Mouse (Mus musculus) liver, embryonic 13.5 days (tissue): Measurements from ENCODE around the gene Exoc3l2. TPM values are rescaled to one million over a fixed set of nuclear protein-coding genes. Genes with fewer than 3 reads are reported as not detected.

Source experiments
- ATAC-seq: fragments of 200-750 bp; cut with Nextera tagmentation; 2 replicates; pipeline ENCODE4 v1.8.0; 2017; ENCODE audit warnings: low read depth, mild to moderate bottlenecking, moderate number of reproducible peaks, moderate library complexity
- DNase-seq: peaks from one replicate; pipeline ENCODE4 v3.0.0; 2022
- H3K27ac ChIP-seq: fragments of 300-500 bp; sonication (generic); 2 replicates; pipeline ENCODE4 v1.5.1; 2015; ENCODE audit warnings: moderate library complexity, mild to moderate bottlenecking, inconsistent platforms
- H3K27me3 ChIP-seq: fragments of 300-500 bp; sonication (generic); 2 replicates; pipeline ENCODE4 v1.6.1; 2015; ENCODE audit warnings: mild to moderate bottlenecking, inconsistent platforms
- H3K36me3 ChIP-seq: fragments of 300-500 bp; sonication (generic); 2 replicates; pipeline ENCODE4 v1.6.1; 2015; ENCODE audit warnings: mild to moderate bottlenecking, inconsistent platforms
- H3K4me1 ChIP-seq: fragments of 300-500 bp; sonication (generic); replicated peaks from 2 replicates; pipeline ENCODE4 v1.6.1; 2015; ENCODE audit warnings: inconsistent platforms
- H3K4me2 ChIP-seq: fragments of 300-500 bp; sonication (generic); 2 replicates; pipeline ENCODE4 v1.6.1; 2015; ENCODE audit warnings: inconsistent platforms, mild to moderate bottlenecking, moderate library complexity
- H3K4me3 ChIP-seq: fragments of 300-500 bp; sonication (generic); replicated peaks from 2 replicates; pipeline ENCODE4 v1.5.1; 2015; ENCODE audit warnings: mild to moderate bottlenecking, inconsistent platforms
- H3K9ac ChIP-seq: fragments of 300-500 bp; sonication (generic); 2 replicates; pipeline ENCODE4 v1.6.1; 2015; ENCODE audit warnings: mild to moderate bottlenecking, inconsistent platforms
- H3K9me3 ChIP-seq: fragments of 300-500 bp; sonication (generic); replicated peaks from 2 replicates; pipeline ENCODE4 v1.6.1; 2016; ENCODE audit warnings: inconsistent platforms
- WGBS: fragments of 180-500 bp; shearing (Covaris S2); methylation state at CpG from one replicate; pipeline ENCODE4 v1.1.7; 2015; ENCODE audit not compliant: insufficient replicate concordance; 5-methylcytosine and 5-hydroxymethylcytosine counted together
- polyA plus RNA-seq: library from polyadenylated mRNA; unstranded; fragments of >200 nt; fragmentation: Nextera tagmentation; extraction: Ambion mirVana; gene quantifications from 2 replicates; pipeline ENCODE4 v1.2.1, GENCODE M21; 2015

The Exoc3l2 gene
- polyA plus RNA-seq, 1 experiment from 2014 or later, result 1.0 TPM

GRCm38 (mm10) chr7:19457414-19458071, 5.6 kb upstream of the Exoc3l2 start:
- peaks cover 49% of the 10 kb centered on the region for H3K4me1 ChIP-seq
- peak; percentile 7 for ATAC-seq
- 6% methylated on average over 14 of the region's 14 CpGs for WGBS

DNA sequence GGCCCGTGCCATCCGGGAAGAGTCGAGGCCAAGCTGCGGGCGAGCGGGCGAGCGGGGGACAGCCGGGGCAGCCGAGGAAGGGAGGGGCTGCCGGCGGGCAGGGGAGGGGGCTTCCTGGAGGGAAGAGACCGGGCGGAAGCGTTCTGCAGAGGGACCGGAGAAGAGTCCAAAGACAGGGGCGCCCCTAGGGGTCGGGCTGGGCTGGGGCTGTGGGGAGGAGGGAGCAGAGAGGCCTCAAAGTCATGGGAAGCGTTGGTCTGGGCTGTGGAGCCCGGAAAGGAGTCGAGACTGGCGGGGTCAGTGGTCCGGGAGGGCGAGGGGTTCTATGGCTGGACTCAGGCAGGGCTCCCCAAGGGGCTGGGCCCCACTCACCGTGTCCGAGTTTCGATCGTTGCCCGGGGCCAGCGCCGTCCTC, 5.1 kb upstream of the Exoc3l2 start:
- peak; percentile 40 for DNase-seq
- H3K9me3 ChIP-seq, result no peaks in the 10 kb centered on the region
- H3K4me2 ChIP-seq, result peak overlapping the region; percentile 91
- peak; percentile 49 for ATAC-seq
- under 1% methylated on average over 25 of the region's 31 CpGs for WGBS
- peaks cover 55% of the 10 kb centered on the region for H3K4me1 ChIP-seq
- H3K27me3 ChIP-seq, result 0 out of 2 replicates have a peak, but pooled peaks cover 6% of the 10 kb centered on the region
- H3K9ac ChIP-seq, result peak overlapping the region; percentile 80
- H3K27ac ChIP-seq, result peak overlapping the region; percentile 50
- H3K4me3 ChIP-seq, result peak overlapping the region; percentile 81
- no peaks in the 10 kb centered on the region for H3K36me3 ChIP-seq

More at GRCm38 (mm10) chr7:19457414-19458071, 5.6 kb upstream of the Exoc3l2 start:
- Histone ChIP-seq H3K9ac (peak overlapping the region; percentile 80), H3K27ac (peak overlapping the region; percentile 50), H3K4me2 (peak overlapping the region; percentile 91), H3K9me3 (no peaks in the 10 kb centered on the region), H3K36me3 (no peaks in the 10 kb centered on the region), H3K27me3 (0 out of 2 replicates have a peak, but pooled peaks cover 4% of the 10 kb centered on the region), H3K4me3 (peak overlapping the region; percentile 81)
- no peak for DNase-seq

DNA sequence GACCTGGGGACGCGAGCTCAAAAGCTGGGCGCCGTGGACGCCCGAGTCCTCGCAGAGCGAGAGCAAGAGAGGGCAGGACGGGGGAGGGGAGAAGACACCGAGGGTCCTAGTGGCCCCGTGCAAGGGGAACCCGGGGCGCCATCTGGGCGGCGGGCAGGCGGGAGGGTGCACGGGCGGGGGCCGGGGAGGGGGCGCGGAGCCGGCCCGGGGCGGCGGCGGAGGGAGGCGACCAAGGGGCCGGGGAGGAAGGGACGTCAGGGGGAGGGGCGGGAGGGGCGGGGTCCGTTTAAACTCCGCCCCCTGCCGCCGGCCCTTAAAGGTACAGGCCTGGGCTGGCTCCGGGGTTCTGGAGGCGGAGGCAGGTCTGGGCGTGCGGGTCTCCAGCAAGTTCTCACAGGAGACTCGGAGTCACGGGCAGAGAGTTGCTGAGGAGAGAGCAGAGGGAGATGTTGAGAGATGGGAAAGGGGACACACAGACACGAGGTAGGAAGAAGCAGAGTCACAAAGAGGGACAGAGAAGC, 4.5 kb upstream of the Exoc3l2 start, which contains the start of gene Mark4:
Gene Mark4 (minus strand): TSS at position 231 of the 521 bp plus-strand sequence.
- Histone ChIP-seq H3K4me2 (peak within 1 kb of the TSS; percentile 91), H3K4me3 (peak within 1 kb of the TSS; percentile 81), H3K27me3 (0 out of 2 replicates have a peak, but pooled peaks cover 6% of the 10 kb centered on the region), H3K27ac (peak within 1 kb of the TSS; percentile 50), H3K9me3 (no peaks in the 10 kb centered on the region), H3K4me1 (peaks cover 60% of the 10 kb centered on the region), H3K9ac (peak within 1 kb of the TSS; percentile 80), H3K36me3 (no peaks in the 10 kb centered on the region)
- peak; percentile 80 for ATAC-seq
- WGBS, result 1% methylated on average over 28 of the region's 42 CpGs
- peak; percentile 69 for DNase-seq

DNA sequence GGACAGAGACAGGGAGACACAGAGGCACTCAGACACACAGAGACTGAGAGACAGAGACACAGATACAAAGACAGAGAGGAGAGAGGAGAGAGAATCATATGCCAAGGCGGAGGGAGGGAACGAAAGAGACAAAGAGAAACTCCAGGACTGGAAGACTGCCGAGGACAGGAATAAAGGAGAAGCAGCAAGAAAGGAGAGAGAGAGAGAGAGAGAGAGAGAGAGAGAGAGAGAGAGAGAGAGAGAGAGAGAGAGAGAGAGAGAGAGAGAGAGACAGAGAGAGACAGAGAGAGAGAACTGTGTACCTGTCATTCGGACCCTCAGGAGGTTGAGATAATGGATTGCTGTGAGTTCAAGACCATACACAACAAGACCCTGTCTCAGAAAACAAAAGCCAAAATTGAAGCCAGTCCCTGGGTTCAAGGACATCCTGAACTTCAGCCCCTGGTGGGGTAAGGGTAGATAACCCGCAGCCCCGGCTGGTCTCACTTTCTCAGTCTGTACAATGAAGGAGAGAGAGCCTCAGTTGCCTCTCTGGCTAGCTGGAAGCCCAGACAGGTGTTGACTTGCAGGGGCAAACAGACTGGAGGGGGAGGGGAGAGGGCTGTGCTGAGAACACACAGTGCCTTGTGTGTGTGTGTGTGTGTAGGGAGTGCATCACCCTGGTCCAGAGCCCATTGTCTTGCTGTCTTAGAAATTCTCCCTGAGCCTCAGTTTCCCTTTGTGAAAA, 3.8 kb upstream of the Exoc3l2 start:
- Histone ChIP-seq H3K9ac (peak overlapping the region; percentile 80), H3K27ac (no peak overlapping the region), H3K9me3 (no peaks in the 10 kb centered on the region), H3K4me1 (peaks cover 60% of the 10 kb centered on the region), H3K4me2 (peak overlapping the region; percentile 91), H3K4me3 (peak overlapping the region; percentile 81), H3K27me3 (peaks cover 6% of the 10 kb centered on the region; the same call in 1 of the 2 replicates), H3K36me3 (no peaks in the 10 kb centered on the region)
- WGBS, result 34% methylated on average over 6 of the region's 6 CpGs
- ATAC-seq (no peak), DNase-seq (no peak)

DNA sequence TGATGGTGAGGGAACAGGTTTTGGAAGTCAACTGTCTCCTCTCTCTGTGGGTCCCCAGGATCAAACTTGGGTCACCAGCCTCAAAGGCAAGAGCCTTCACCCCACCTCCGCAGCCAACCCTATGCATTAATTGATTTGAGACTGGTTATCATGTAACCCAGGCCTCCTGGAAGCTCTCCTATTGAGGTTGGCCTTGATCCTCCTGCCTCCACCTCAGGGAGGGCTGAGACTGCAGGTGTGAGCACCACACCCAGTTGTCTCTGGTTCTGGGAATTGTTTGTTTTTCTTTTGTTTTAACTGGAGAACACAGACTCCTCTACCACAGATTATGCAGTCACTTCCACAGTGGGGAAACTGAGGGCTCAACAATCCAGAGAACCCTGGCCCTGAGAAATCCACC, 2.6 kb upstream of the Exoc3l2 start:
- H3K36me3 ChIP-seq, result no peaks in the 10 kb centered on the region
- H3K9me3 ChIP-seq, result no peaks in the 10 kb centered on the region
- H3K27ac ChIP-seq, result no peak overlapping the region
- 61% methylated on average over 1 of the region's 1 CpGs for WGBS
- no peak for DNase-seq
- H3K4me3 ChIP-seq, result no peak overlapping the region
- H3K27me3 ChIP-seq, result peaks cover 17% of the 10 kb centered on the region; the same call in 1 of the 2 replicates
- peaks cover 58% of the 10 kb centered on the region for H3K4me1 ChIP-seq
- ATAC-seq, result no peak
- H3K9ac ChIP-seq, result no peak overlapping the region
- no peak overlapping the region for H3K4me2 ChIP-seq

- Histone ChIP-seq H3K4me1 (peaks cover 52% of the 10 kb centered on the region), H3K36me3 (no peaks in the 10 kb centered on the region), H3K4me2 (no peak overlapping the region), H3K9ac (no peak overlapping the region), H3K27me3 (peaks cover 24% of the 10 kb centered on the region), H3K4me3 (no peak overlapping the region), H3K9me3 (no peaks in the 10 kb centered on the region), H3K27ac (no peak overlapping the region)
- 11% methylated on average over 6 of the region's 6 CpGs for WGBS
- DNase-seq (peak; percentile 36), ATAC-seq (no peak)
Observed at GRCm38 (mm10) chr7:19461488-19461887, 1.6 kb upstream of the Exoc3l2 start.

GRCm38 (mm10) chr7:19462443-19462842, 688 bp upstream of the Exoc3l2 start:
- Histone ChIP-seq H3K36me3 (no peaks in the 10 kb centered on the region), H3K4me1 (peaks cover 47% of the 10 kb centered on the region), H3K9ac (no peak overlapping the region), H3K27me3 (peaks cover 24% of the 10 kb centered on the region), H3K4me2 (peak overlapping the region; percentile 23; the same call in 1 of the 2 replicates), H3K27ac (no peak overlapping the region; the same call in 1 of the 2 replicates), H3K9me3 (no peaks in the 10 kb centered on the region), H3K4me3 (0 out of 2 replicates have a peak overlapping the region, but pooled peaks have one; percentile 3)
- no peak for ATAC-seq
- WGBS, result 30% methylated on average over 4 of the region's 4 CpGs
- no peak for DNase-seq

DNA sequence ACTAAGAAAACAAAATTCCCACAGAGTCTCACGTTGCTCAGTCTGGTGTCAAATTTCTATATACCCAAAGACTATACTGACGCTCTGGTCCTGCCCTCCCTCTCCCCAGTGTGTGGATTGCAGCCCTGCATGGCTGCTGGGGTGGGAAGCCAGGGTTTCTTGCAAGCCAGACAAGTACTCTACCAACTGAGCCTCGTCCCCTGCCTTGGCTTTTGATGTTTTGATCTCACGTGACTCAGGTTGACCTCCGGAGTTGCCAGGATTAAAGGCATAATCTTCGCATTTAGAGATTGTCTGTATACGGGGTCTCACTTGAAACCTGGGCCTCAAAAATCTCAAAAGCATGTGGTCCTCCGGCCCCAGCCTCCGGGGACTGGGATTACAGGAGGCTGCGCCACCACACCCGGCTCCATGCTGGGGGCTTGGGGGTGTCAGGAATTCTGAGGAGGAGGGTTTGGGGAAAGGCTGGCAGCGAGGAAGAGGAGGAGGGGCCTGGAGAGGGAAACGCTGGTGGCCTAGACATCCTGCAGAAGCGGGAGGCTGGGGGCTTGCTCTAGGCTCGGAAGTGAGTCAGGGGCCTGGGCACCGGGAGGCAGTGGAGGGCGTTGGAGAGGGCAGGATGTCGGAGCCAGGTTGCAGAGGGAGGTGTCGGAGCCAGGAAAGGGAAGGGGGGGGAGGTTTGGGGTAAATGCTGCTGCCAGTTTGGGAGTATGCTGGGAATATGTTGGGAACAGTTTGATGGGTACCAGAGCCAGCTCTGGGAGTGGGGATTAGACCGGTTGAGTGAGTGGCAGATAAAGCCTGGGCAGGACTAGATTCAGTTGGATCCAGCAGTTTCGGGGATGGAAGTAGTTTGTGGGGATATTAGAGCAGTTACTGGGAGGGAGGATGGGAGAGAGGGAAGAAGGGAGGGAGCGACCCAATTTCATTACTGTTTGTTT, 1.5 kb downstream of the Exoc3l2 start:
- Histone ChIP-seq H3K9me3 (no peaks in the 10 kb centered on the region), H3K27ac (no peak overlapping the region), H3K4me1 (peaks cover 40% of the 10 kb centered on the region), H3K36me3 (no peaks in the 10 kb centered on the region), H3K4me3 (peak overlapping the region; percentile 12), H3K4me2 (peak overlapping the region; percentile 32), H3K27me3 (peaks cover 33% of the 10 kb centered on the region), H3K9ac (0 out of 2 replicates have a peak overlapping the region, but pooled peaks have one; percentile 20)
- ATAC-seq, result no peak
- no peak for DNase-seq
- WGBS, result 14% methylated on average over 22 of the region's 22 CpGs

DNA sequence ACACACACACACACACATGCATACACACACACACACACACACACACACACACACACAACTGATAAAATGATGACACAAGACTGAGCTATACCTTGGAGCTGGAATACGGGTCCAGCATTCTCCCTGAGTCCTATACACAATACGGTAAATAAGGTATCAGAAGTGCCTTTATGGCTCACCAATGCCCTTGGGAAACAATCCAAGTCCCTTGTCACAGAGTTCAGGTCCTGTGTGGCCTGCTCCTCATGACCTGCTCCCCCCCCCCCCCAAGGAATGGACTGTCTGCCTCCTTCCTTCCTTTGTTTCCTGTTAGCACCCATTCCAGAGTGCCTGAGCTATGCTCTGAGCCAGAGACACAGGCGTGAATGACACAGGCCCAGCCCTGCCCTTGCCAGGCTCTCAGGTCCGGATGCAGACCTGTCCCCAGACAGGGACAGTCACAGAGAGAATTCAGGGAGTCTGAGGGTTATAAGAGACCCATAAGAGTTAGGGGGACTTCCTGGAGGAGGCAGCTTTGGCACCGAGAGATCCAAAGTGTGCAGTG, 3.5 kb downstream of the Exoc3l2 start:
- no peak for DNase-seq
- H3K4me1 ChIP-seq, result peaks cover 45% of the 10 kb centered on the region
- H3K9me3 ChIP-seq, result no peaks in the 10 kb centered on the region
- 0 out of 2 replicates have a peak overlapping the region, but pooled peaks have one; percentile 13 for H3K27ac ChIP-seq
- no peak overlapping the region for H3K9ac ChIP-seq
- WGBS, result 56% methylated on average over 5 of the region's 5 CpGs
- no peak overlapping the region for H3K4me2 ChIP-seq
- no peaks in the 10 kb centered on the region for H3K36me3 ChIP-seq
- H3K27me3 ChIP-seq, result peaks cover 44% of the 10 kb centered on the region
- peak; percentile 38; the same call in 1 of the 2 replicates for ATAC-seq
- H3K4me3 ChIP-seq, result no peak overlapping the region

GRCm38 (mm10) chr7:19467638-19468037, 4.5 kb downstream of the Exoc3l2 start:
- DNase-seq (peak; percentile 23), ATAC-seq (no peak)
- Histone ChIP-seq H3K27ac (no peak overlapping the region), H3K9ac (no peak overlapping the region), H3K9me3 (no peaks in the 10 kb centered on the region), H3K36me3 (no peaks in the 10 kb centered on the region), H3K4me3 (no peak overlapping the region), H3K27me3 (peaks cover 50% of the 10 kb centered on the region), H3K4me1 (peaks cover 46% of the 10 kb centered on the region), H3K4me2 (no peak overlapping the region)
- WGBS, result 26% methylated on average over 6 of the region's 6 CpGs
